In genomic region chr4:132624034-132624657, GRCm38 (mm10) we compare ENCODE assay signal across 10 mouse cellular contexts. TPM values are rescaled to one million over a fixed set of nuclear protein-coding genes. Genes with fewer than 3 reads are reported as not detected.
DNase-seq lines count a peak whose midpoint lies in the region; ATAC-seq lines count a peak whose summit lies in the region.
"Had no signal": no experiment of that assay in that cellular context is flagged by ENCODE, and none has a peak within 500 bp of the region (broad histone marks: within the 10 kb centered on the region; RNA-seq: fewer than 3 reads in every experiment).

No protein-coding gene starts in this region.

- no peaks in the 10 kb centered on the region for H3K27me3 ChIP-seq in stomach, embryonic 15.5 days (replicated peaks)
- no peaks in the 10 kb centered on the region for H3K27me3 ChIP-seq in hindbrain, embryonic 11.5 days (ENCODE audit: control insufficient read depth, insufficient read depth, low read length)
- H3K27me3 ChIP-seq: lung, embryonic 15.5 days had no signal

- H3K9me3 ChIP-seq in stomach, embryonic 15.5 days: no peaks in the 10 kb centered on the region
- H3K9me3 ChIP-seq in hindbrain, embryonic 11.5 days (ENCODE audit: control insufficient read depth, low read length): no peaks in the 10 kb centered on the region
- H3K9me3 ChIP-seq: lung, embryonic 15.5 days had no signal

- peak; percentile 8 for DNase-seq in right cerebral cortex, adult 18-20 months
- DNase-seq in right cerebral cortex, postnatal 4 days: no peak
- DNase-seq in adrenal gland, postnatal 10 days: peak; percentile 34
- no peak for DNase-seq in hindbrain, embryonic 11.5 days (ENCODE audit: low spot score)
- DNase-seq in right cerebral cortex, postnatal 14 days: no peak
- no peak for DNase-seq in cerebellum, postnatal 4 days (ENCODE audit: low spot score in 2 of 2)

- no peak overlapping the region for H3K4me3 ChIP-seq in stomach, embryonic 15.5 days (replicated peaks)
- H3K4me3 ChIP-seq in hindbrain, embryonic 11.5 days (ENCODE audit: low read depth, low read length): no peak overlapping the region
- H3K4me3 ChIP-seq: lung, embryonic 15.5 days had no signal

- H3K27ac ChIP-seq in stomach, embryonic 15.5 days: no peak overlapping the region
- H3K27ac ChIP-seq in hindbrain, embryonic 11.5 days (ENCODE audit: low read depth, low read length): no peak overlapping the region
- H3K27ac ChIP-seq: lung, embryonic 15.5 days had no signal

- WGBS in stomach, embryonic 15.5 days: 73% methylated on average over 5 of the region's 5 CpGs
- WGBS in hindbrain, embryonic 11.5 days: 88% methylated on average over 5 of the region's 5 CpGs

- H3K9ac ChIP-seq in stomach, embryonic 15.5 days: no peak overlapping the region
- H3K9ac ChIP-seq in hindbrain, embryonic 11.5 days (ENCODE audit: low read depth, low read length): no peak overlapping the region
- H3K9ac ChIP-seq: lung, embryonic 15.5 days had no signal

- no peak overlapping the region for H3K4me2 ChIP-seq in stomach, embryonic 15.5 days
- no peak overlapping the region for H3K4me2 ChIP-seq in hindbrain, embryonic 11.5 days (replicated peaks; ENCODE audit: low read depth, low read length)
- H3K4me2 ChIP-seq: lung, embryonic 15.5 days had no signal

- no peaks in the 10 kb centered on the region for H3K36me3 ChIP-seq in stomach, embryonic 15.5 days
- no peaks in the 10 kb centered on the region for H3K36me3 ChIP-seq in hindbrain, embryonic 11.5 days (ENCODE audit: control insufficient read depth, insufficient read depth, low read length)
- H3K36me3 ChIP-seq: lung, embryonic 15.5 days had no signal

- ATAC-seq in hematopoietic stem cell, adult 5-6 weeks (replicated peaks in 1 of 2; ENCODE audit: insufficient read depth in 1 of 2, low FRiP score in 2 of 2, low TSS enrichment in 1 of 2, low read depth in 1 of 2, poor library complexity in 2 of 2, severe bottlenecking in 2 of 2): peak; percentile 42 to 79
- peak; percentile 70; the same call in 1 of the 2 replicates for ATAC-seq in stomach, embryonic 15.5 days (ENCODE audit: insufficient read depth, low FRiP score, low read depth)
- no peak for ATAC-seq in hindbrain, embryonic 11.5 days (ENCODE audit: low FRiP score)
- ATAC-seq: activated CD4-positive, CD25-positive, alpha-beta regulatory T cell, adult 4 months had no signal

- no peaks in the 10 kb centered on the region for H3K4me1 ChIP-seq in stomach, embryonic 15.5 days
- H3K4me1 ChIP-seq in hindbrain, embryonic 11.5 days (replicated peaks; ENCODE audit: control insufficient read depth, insufficient read depth, low read length): no peaks in the 10 kb centered on the region

RNA-seq across cellular contexts. Expression of gene Eya3, which starts 14.6 kb away (rescaled TPM):
- total RNA-seq in adrenal gland, postnatal 10 days (2021): 10 to 100 TPM; 22.5 to 24.9 TPM
- 25.1 and 26.6 TPM in 2 replicates for total RNA-seq in hematopoietic stem cell, adult 5-6 weeks (2017)
- polyA plus RNA-seq in stomach, embryonic 15.5 days (2015; fragmentation: Nextera tagmentation; extraction: Ambion mirVana): 24.7 and 26.6 TPM in 2 replicates
- 21.9 and 34.1 TPM in 2 replicates for polyA plus RNA-seq in hindbrain, embryonic 11.5 days (2014; fragmentation: Nextera tagmentation; extraction: Ambion mirVana)

Comparison
In these comparisons a context has a peak if more than half of its experiments do, and no peak if none do; other contexts are left out.
1. DNase-seq: peak in right cerebral cortex, adult 18-20 months (single experiment) and adrenal gland, postnatal 10 days (single experiment); none in right cerebral cortex, postnatal 4 days (single experiment), hindbrain, embryonic 11.5 days (single experiment), right cerebral cortex, postnatal 14 days (single experiment) and cerebellum, postnatal 4 days (0 of 2).